Mouse (Mus musculus) mesoderm, embryonic 11.5 days (tissue): ENCODE results near the gene Hk1.
"Not testable (repeated sequence)": the region's sequence is repeated elsewhere in the genome, so short reads cannot be mapped to it uniquely, and the experiment has no call there.

Experiments
- DNase-seq: peaks from one replicate; pipeline ENCODE4 v3.0.0-alpha.2; 2012; ENCODE audit warnings: low read depth, low spot score

The Hk1 gene

GRCm38 (mm10) chr10:62341956-62342355 lies 37.8 kb downstream of the Hk1 start:
- no peak for DNase-seq

GRCm38 (mm10) chr10:62340991-62341390 lies 38.7 kb downstream of the Hk1 start:
- no peak for DNase-seq

- DNase-seq = peak; percentile 95
Observed at GRCm38 (mm10) chr10:62340095-62340731, 39.5 kb downstream of the Hk1 start.

GRCm38 (mm10) chr10:62339211-62340094 lies 40.3 kb downstream of the Hk1 start:
- no peak for DNase-seq

- DNase-seq = no peak
Observed at GRCm38 (mm10) chr10:62338626-62339025, 41.1 kb downstream of the Hk1 start.

GRCm38 (mm10) chr10:62338176-62338575 lies 41.5 kb downstream of the Hk1 start:
- DNase-seq = no peak

GRCm38 (mm10) chr10:62336601-62337578 lies 42.8 kb downstream of the Hk1 start:
- no peak for DNase-seq

GRCm38 (mm10) chr10:62335423-62335776 lies 44.3 kb downstream of the Hk1 start:
- peak; percentile 39 for DNase-seq

- DNase-seq = no peak
Observed at GRCm38 (mm10) chr10:62334686-62335422, 44.9 kb downstream of the Hk1 start.

GRCm38 (mm10) chr10:62333269-62333668 lies 46.4 kb downstream of the Hk1 start:
- DNase-seq = no peak

- DNase-seq = no peak
Observed at GRCm38 (mm10) chr10:62332514-62332913, 47.2 kb downstream of the Hk1 start.

GRCm38 (mm10) chr10:62331771-62332170 lies 47.9 kb downstream of the Hk1 start:
- DNase-seq = no peak

GRCm38 (mm10) chr10:62331296-62331695 lies 48.4 kb downstream of the Hk1 start:
- DNase-seq = no peak

GRCm38 (mm10) chr10:62329846-62330245 lies 49.9 kb downstream of the Hk1 start:
- no peak for DNase-seq

- no peak for DNase-seq
Observed at GRCm38 (mm10) chr10:62328886-62329412, 50.8 kb downstream of the Hk1 start.

- no peak for DNase-seq
Observed at GRCm38 (mm10) chr10:62327572-62328317, 52.0 kb downstream of the Hk1 start.

GRCm38 (mm10) chr10:62326818-62327571 lies 52.7 kb downstream of the Hk1 start:
- no peak for DNase-seq

GRCm38 (mm10) chr10:62326002-62326401 lies 53.7 kb downstream of the Hk1 start:
- DNase-seq = no peak

GRCm38 (mm10) chr10:62322821-62323220 lies 56.9 kb downstream of the Hk1 start:
- not testable (repeated sequence) for DNase-seq
